Mouse (Mus musculus) olfactory bulb, adult 2 months (tissue): ENCODE measurements around the gene Polr3gl.

Experiments used
- CTCF ChIP-seq: fragments of 200-500 bp; IDR thresholded peaks from 2 replicates; pipeline ENCODE4 v1.5.1; 2012; ENCODE audit warnings: low read depth, mild to moderate bottlenecking, low read length, moderate library complexity; ENCODE audit not compliant: insufficient read depth
- POLR2A ChIP-seq: fragments of 200-500 bp; IDR thresholded peaks from 2 replicates; pipeline ENCODE4 v1.6.1; 2012; ENCODE audit warnings: mild to moderate bottlenecking, low read depth, low read length, moderate library complexity; ENCODE audit not compliant: insufficient read depth

DNA sequence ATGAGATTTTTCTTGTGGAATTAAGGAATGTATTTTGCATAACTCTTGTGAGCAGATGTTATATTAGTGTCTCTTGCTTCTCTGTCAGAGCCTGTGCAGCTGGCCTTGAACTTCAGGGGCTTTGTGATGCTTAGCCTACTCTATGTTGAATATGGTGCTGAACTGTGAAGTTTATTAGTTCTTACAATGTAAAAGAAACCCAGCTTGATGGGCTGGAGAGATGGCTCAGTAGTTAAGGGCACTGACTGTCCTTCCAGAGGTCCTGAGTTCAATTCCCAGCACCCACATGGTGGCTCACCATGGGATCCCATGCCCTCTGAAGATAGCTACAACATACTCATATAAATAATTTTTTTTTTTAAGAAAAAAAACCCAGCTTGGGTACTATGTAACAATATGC lies 38.1 kb upstream of the Polr3gl start:
- TF ChIP-seq POLR2A, result no peak
- TF ChIP-seq CTCF, result no peak
